Mouse (Mus musculus): ENCODE results near the gene 1110032A03Rik.

The 1110032A03Rik gene

GRCm38 (mm10) chr9:50727925-50728651, 47.2 kb downstream of the 1110032A03Rik start:
- peak; percentile 55 for DNase-seq

DNA sequence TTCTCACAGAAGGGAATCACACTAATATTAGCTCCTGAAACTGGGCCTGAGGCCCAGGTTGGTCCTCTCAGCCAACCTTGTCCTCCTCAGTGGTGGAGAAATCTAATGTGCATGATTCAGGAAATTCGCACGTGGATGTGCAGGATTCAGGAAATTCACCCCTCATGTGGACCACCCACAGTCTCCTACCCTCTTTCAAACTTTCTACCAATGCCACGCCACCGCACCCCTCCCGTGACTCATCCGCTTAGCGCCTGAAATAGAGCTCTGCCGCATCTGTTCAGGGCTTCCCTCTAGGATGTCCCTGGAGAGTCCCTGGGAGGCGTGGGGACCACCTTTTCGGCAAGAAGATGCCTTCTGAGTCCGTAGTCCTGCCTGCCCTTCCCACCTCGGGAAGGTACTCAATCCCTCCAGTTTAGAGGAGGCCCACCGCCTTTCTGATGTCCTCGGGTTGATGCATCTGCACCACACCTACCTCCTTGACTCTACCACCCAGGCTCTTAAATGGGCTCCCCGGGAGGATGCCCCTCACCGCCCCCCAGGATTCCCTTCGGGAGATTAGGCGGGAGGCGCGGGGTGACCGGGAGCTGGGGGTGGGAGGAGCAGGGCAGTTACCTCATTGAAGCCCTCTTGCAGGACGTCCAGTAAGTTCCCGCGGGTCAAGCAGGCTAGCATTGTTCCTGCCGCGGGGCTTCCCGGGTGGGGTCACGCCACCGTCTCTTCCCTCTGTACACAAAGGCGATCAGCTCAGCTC, 48.0 kb downstream of the 1110032A03Rik start:
- DNase-seq, result no peak

- DNase-seq, result no peak
Observed at GRCm38 (mm10) chr9:50725921-50726590, 49.3 kb downstream of the 1110032A03Rik start.

GRCm38 (mm10) chr9:50724661-50725330, 50.5 kb downstream of the 1110032A03Rik start:
- DNase-seq, result no peak

DNA sequence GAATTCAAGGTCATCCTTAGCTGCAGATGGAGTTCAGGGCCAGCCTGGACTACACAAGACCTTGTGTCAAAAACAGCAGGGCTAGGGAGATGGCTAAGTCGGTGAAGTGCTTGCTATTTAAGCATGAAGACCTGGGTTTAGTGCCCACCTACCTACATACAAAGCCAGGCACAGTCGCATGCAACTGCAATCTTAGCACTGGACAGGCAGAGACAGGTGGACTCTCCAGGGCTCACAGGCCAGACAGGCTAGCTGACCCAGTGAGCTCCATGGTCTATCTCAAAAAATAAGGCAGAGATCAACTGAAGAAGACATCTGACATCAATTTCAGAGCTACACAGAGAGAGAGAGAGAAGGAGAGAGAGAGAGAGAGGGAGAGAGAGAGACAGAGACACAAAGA, 51.2 kb downstream of the 1110032A03Rik start:
- DNase-seq, result no peak

DNA sequence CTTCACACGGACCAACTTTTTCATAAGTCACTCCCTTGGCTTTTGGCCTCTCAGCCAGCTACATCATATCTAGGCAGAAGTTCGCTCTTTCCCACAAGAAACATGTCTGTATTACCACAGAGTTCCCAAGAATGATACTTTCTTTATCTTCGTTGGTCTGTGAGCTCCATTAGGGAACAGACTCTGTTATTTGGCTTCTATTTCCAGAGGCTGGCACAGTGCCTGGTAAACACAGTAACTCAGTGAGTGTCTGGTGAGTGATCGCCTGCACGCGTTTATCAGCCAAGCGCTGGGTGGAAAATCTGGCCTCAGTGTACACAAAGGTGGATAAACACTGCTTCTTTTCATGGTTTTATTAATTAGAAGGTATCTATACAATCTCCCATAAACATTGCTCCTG, 51.9 kb downstream of the 1110032A03Rik start:
- peak; percentile 89 for DNase-seq

DNA sequence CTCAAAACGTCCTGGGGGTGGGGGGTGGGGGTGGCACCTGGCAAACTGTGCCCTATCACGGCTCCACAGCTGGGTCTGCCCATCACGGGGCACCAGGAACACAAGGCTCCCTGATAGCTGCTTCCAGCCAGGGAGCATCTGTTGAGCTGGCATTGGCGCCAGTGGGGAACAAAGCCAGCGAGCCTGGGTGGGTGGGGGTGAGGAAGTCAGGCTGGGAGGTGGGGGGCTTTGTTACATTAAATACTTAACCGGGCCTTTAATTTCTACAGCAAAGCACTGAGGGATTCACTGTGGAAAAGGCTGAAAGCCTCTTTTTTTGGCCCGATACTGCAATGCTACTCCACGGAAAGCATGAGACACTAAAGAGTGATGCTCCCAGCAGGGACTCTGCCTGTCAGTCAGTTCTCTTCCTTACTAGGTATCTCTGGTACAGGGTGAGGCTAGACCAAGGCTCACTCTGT, 52.8 kb downstream of the 1110032A03Rik start:
- no peak for DNase-seq

GRCm38 (mm10) chr9:50721061-50721460, 54.3 kb downstream of the 1110032A03Rik start:
- DNase-seq, result no peak

DNA sequence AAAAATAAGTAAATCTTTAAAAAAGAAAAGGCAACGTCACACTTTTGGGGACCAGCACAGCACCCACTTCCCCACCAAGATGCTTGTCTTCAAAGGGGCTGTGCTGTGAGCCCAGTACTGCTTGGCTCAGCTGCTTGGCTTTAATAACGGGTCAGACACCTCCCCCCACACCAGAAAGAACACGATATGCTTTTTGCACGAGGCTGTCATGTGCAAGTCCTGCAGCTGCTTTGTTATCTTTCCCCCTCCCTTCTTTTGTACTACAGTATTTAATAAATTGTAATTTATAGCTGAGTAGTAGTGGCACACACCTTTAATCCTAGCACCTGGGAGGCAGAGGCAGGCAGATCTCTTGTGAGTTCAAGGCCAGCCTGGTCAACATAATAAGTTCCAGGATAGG, 56.4 kb downstream of the 1110032A03Rik start:
- DNase-seq, result no peak

- no peak for DNase-seq
Observed at GRCm38 (mm10) chr9:50714188-50714587, 61.1 kb downstream of the 1110032A03Rik start.
